Mouse (Mus musculus) hindbrain, embryonic 14.5 days (tissue): ENCODE measurements around the gene Anapc16. TPM values are rescaled to one million over a fixed set of nuclear protein-coding genes. Genes with fewer than 3 reads are reported as not detected.

Source experiments
- ATAC-seq: fragments of 200-750 bp; cut with Nextera tagmentation; 2 replicates; pipeline ENCODE4 v1.8.0; 2017; ENCODE audit warnings: moderate number of reproducible peaks, mild to moderate bottlenecking, moderate TSS enrichment, moderate library complexity; ENCODE audit not compliant: low FRiP score
- DNase-seq: peaks from one replicate; pipeline ENCODE4 v3.0.0-alpha.2; 2015; ENCODE audit warnings: low spot score
- H3K27ac ChIP-seq: fragments of 300-500 bp; sonication (generic); 2 replicates; pipeline ENCODE4 v1.5.1; 2014; ENCODE audit warnings: mild to moderate bottlenecking, moderate library complexity
- H3K27me3 ChIP-seq: fragments of 300-500 bp; sonication (generic); 2 replicates; pipeline ENCODE4 v1.6.1; 2014; ENCODE audit warnings: mild to moderate bottlenecking, low read length, mixed read lengths; ENCODE audit not compliant: control insufficient read depth, insufficient read depth
- H3K36me3 ChIP-seq: fragments of 300-500 bp; sonication (generic); replicated peaks from 2 replicates; pipeline ENCODE4 v1.6.1; 2014; ENCODE audit not compliant: control insufficient read depth, insufficient read depth
- H3K4me1 ChIP-seq: fragments of 300-500 bp; sonication (generic); replicated peaks from 2 replicates; pipeline ENCODE4 v1.6.1; 2014; ENCODE audit warnings: antibody characterized with exemption, low read length, mixed read lengths; ENCODE audit not compliant: control insufficient read depth, insufficient read depth
- H3K4me2 ChIP-seq: fragments of 300-500 bp; sonication (generic); replicated peaks from 2 replicates; pipeline ENCODE4 v1.6.1; 2014; ENCODE audit warnings: mild to moderate bottlenecking, moderate library complexity
- H3K4me3 ChIP-seq: fragments of 300-500 bp; sonication (generic); replicated peaks from 2 replicates; pipeline ENCODE4 v1.5.1; 2014; ENCODE audit warnings: mild to moderate bottlenecking, low read length
- H3K9ac ChIP-seq: fragments of 300-500 bp; sonication (generic); 2 replicates; pipeline ENCODE4 v1.6.1; 2014
- H3K9me3 ChIP-seq: fragments of 300-500 bp; sonication (generic); 2 replicates; pipeline ENCODE4 v1.6.1; 2016; ENCODE audit warnings: low read length; ENCODE audit not compliant: control insufficient read depth
- WGBS: fragments of 180-500 bp; shearing (Covaris S2); extraction: QIAGEN DNeasy Blood & Tissue Kit; methylation state at CpG from one replicate; pipeline ENCODE4 v1.1.7; 2014; 5-methylcytosine and 5-hydroxymethylcytosine counted together
- polyA plus RNA-seq: library from polyadenylated mRNA; unstranded; fragments of >200 nt; fragmentation: Nextera tagmentation; extraction: Ambion mirVana; gene quantifications from 2 replicates; pipeline ENCODE4 v1.2.1, GENCODE M21; 2014

Anapc16 gene
- polyA plus RNA-seq, 1 experiment from 2014 or later: 110 TPM

DNA sequence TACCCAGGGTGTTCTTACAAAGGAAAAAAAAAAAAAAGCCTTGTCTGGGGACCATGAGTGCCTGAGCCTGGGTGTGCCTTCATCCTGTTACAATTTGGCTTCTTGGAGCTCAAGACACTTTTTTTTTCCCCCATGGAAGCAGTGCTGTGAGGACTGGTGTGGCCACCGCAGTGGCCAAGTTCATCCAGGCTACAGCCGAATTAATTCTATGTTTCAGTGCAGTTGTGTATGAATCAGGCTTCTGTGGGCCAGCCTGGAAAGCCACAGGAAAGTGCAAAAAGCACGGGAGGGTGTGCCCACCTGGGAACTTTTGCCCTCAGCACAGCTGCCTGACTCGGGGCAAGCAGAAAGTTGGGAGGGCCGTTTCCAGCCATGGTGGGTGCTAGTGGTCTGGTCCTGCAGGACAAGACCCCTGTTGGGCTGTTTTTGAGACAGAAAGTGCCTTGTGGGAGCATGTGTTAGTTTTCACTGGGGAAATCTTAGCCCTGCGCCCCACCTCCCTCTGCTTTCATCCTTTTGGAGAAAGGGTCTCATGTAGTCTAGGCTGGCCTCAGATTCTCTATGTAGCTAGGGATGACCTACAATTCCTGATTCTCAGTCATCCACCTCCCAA is 32.4 kb downstream of the Anapc16 start:
- Histone ChIP-seq H3K27ac (peak overlapping the region; percentile 94), H3K4me2 (peak overlapping the region; percentile 56), H3K4me3 (peak overlapping the region; percentile 42), H3K9me3 (no peaks in the 10 kb centered on the region), H3K36me3 (no peaks in the 10 kb centered on the region), H3K4me1 (peaks cover 22% of the 10 kb centered on the region), H3K27me3 (no peaks in the 10 kb centered on the region), H3K9ac (peak overlapping the region; percentile 91)
- DNase-seq (no peak), ATAC-seq (no peak; the same call in 1 of the 2 replicates)
- WGBS: 21% methylated on average over 6 of the region's 6 CpGs

DNA sequence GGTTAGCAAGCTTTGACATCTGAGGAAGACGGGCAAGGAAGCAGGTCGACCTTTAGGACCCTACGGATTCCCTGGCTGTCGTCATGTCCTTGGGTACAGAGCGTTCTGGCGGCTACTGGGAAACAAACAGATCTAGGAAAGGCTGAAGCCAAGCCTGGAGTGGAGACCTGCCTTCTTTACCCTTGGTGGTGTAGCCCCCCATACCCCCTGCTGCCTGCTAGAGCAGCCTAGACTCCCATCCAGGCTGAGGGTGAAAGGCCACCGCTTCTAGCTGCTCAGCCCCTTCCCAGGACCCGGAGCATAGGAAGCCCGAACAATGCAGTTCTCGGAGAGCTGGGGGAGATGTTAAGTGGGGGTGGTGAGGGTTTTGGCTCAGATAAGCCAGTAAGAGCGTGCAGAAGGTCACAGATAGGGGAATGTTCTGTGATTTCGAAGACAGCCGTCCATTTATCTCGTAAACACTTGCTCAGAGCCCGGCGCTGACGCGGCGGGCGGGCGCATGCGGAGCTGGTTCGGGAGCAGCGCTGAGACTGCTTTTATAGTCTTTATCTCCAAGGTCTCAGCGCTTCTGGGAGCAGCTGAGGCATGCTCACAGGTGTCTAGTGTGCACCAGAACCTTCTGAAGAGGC is 33.0 kb downstream of the Anapc16 start:
- peak; percentile 68 for ATAC-seq
- WGBS: 1% methylated on average over 25 of the region's 25 CpGs
- peak overlapping the region; percentile 56 for H3K4me2 ChIP-seq

DNA sequence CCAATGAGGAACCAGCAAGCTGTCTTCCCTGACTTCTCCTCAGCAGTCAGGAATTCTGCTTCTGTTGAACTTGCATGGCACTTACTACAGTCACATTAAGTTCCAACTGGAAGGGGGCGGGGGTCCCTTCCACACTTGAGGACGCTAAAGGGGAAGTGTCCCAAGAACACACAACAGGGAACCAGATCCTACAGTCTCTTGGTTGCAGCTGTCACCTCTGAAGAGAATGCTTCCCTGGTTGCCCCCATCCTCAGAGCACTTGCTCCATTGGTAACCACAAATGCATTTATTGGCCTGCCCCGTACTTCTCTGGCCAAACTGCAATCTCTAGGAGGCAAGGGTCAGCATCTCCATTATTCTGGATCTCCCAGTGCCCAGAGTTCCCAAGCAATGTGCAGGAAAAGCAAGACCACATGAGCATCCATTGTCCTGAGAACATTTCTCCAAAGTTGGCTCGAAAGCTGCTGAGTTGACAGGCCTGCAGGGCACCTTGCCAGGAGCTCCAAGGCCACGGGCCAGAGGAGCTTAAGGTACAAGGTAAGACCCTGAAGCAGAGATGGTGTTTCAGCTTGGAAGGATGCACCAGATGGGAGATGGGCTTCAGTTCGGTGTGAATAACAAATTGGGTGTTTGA is 35.5 kb downstream of the Anapc16 start:
- H3K4me2 ChIP-seq: no peak overlapping the region
- WGBS: 86% methylated on average over 6 of the region's 6 CpGs
- no peaks in the 10 kb centered on the region for H3K36me3 ChIP-seq
- no peaks in the 10 kb centered on the region for H3K9me3 ChIP-seq
- no peaks in the 10 kb centered on the region for H3K27me3 ChIP-seq
- no peak for ATAC-seq
- H3K9ac ChIP-seq: no peak overlapping the region
- no peak overlapping the region for H3K27ac ChIP-seq
- no peak for DNase-seq
- peaks cover 25% of the 10 kb centered on the region for H3K4me1 ChIP-seq
- H3K4me3 ChIP-seq: no peak overlapping the region

More for the DNA sequence above, 33.0 kb downstream of the Anapc16 start:
- Histone ChIP-seq H3K27ac (peak overlapping the region; percentile 94), H3K36me3 (no peaks in the 10 kb centered on the region), H3K9ac (peak overlapping the region; percentile 91), H3K27me3 (no peaks in the 10 kb centered on the region), H3K9me3 (no peaks in the 10 kb centered on the region), H3K4me1 (peaks cover 28% of the 10 kb centered on the region), H3K4me3 (peak overlapping the region; percentile 42)
- peak; percentile 73 for DNase-seq

DNA sequence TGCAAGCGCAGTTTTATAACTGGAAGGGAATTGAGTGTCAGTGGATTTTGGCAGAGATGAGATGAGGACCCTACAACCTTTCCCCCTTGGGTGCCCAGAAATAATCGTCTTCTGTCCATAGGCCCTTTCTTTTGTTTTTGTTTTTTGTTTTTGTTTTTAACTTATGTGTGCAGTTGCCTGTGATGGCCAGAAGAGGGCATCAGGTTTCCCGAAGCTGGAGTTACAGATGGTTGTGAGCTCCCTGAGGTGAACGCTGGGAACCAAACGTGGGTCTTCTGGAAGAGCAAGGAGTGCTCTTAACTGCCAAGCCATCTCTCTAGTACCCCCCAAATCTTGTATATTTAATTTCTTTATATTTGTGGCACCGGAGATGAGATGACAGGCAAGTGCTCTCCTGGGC is 36.2 kb downstream of the Anapc16 start:
- H3K27me3 ChIP-seq: no peaks in the 10 kb centered on the region
- no peak overlapping the region for H3K27ac ChIP-seq
- peaks cover 25% of the 10 kb centered on the region for H3K4me1 ChIP-seq
- no peak for ATAC-seq
- H3K9me3 ChIP-seq: no peaks in the 10 kb centered on the region
- 93% methylated on average over 6 of the region's 6 CpGs for WGBS
- no peak overlapping the region for H3K4me2 ChIP-seq
- H3K36me3 ChIP-seq: no peaks in the 10 kb centered on the region
- DNase-seq: no peak
- H3K4me3 ChIP-seq: no peak overlapping the region
- H3K9ac ChIP-seq: no peak overlapping the region

DNA sequence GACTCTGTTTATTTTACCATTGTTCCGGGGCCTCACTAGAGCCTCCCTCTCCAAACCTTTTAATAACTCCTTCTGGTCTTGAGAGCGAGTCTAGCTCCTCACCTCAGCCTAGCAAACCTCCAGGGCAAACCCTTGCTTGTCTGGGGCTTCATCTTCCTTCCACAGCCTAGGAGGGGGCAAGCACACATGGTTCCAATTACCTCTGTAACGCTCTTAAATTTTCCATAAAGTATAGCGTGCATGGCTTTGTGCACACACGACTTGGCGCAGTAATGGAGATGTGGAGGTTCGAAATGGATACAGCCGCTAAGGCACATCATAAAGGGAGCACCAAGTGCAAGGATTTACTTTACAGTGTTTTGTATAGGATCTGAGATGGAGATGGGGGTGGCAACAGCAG is 37.1 kb downstream of the Anapc16 start:
- 79% methylated on average over 8 of the region's 8 CpGs for WGBS
- no peaks in the 10 kb centered on the region for H3K9me3 ChIP-seq
- no peaks in the 10 kb centered on the region for H3K27me3 ChIP-seq
- no peak overlapping the region for H3K27ac ChIP-seq
- H3K9ac ChIP-seq: no peak overlapping the region
- H3K36me3 ChIP-seq: no peaks in the 10 kb centered on the region
- ATAC-seq: no peak
- no peak overlapping the region for H3K4me3 ChIP-seq
- DNase-seq: no peak
- H3K4me2 ChIP-seq: no peak overlapping the region
- peaks cover 25% of the 10 kb centered on the region for H3K4me1 ChIP-seq

DNA sequence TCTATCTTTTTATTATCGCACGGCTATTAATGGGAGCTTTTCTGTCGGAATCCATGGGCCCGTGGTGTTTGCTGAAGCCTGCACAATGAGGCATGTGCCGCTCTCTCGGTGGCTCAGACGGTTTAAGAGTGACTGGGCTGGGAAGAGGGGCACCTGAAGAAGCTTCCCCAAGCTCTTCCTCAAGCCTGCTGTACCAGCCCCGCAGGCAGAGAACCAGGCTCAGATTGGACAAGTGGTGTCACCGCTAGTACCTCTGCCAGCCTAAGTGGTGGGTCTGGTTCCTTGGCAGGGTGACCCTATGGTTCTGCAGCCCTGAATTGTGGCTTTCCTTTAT is 37.6 kb downstream of the Anapc16 start:
- H3K4me2 ChIP-seq: peak overlapping the region; percentile 44; the same call in 1 of the 2 replicates
- WGBS: 37% methylated on average over 9 of the region's 9 CpGs
- peak overlapping the region; percentile 25; the same call in 1 of the 2 replicates for H3K9ac ChIP-seq
- no peaks in the 10 kb centered on the region for H3K27me3 ChIP-seq
- H3K4me1 ChIP-seq: peaks cover 21% of the 10 kb centered on the region
- no peaks in the 10 kb centered on the region for H3K36me3 ChIP-seq
- H3K4me3 ChIP-seq: no peak overlapping the region
- no peak for ATAC-seq
- peak overlapping the region; percentile 36; the same call in 1 of the 2 replicates for H3K27ac ChIP-seq
- DNase-seq: no peak
- no peaks in the 10 kb centered on the region for H3K9me3 ChIP-seq

DNA sequence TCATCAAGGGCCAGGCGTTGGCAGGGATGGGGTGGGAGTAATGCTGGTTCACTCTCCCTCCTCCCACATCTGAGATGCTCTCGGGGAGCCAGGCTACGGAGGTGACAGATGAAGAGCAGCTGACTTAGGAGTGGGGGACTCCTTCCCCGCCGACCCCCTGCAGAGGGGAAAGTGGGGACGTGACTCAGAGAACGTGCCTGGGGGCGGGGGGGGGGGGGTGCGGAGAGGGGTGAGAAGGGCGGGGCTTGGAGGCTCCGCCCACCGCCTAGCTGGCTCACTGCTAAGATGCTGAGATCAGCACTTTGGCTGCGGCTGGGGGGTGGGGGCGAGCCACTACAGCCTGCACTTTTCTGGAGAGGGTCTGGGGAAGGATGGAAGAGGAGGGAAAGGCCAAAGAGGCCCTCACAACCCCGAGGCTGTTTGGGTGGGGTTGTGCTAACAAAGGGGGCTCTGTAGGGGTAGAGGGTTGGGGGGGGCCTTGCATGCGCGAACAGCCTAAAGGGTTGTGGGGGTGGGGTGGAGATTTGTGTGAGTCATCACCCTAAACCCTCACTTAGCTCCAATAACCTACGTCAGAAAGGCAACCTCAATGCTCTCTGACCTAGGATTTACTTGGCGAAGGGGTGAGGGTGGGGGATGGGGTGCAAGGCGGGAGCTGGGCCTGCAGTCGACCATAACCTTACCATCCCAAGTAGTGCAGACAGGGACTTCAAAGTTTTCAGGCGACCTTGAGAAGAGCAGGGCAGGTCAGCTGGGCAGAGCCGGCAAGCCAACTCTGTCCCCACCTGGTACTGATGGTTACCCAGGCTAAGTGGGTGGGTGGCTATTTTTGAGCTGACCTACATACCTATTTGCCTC is 38.2 kb downstream of the Anapc16 start:
- Histone ChIP-seq H3K9ac (peak overlapping the region; percentile 25; the same call in 1 of the 2 replicates), H3K27ac (peak overlapping the region; percentile 36; the same call in 1 of the 2 replicates), H3K4me1 (peaks cover 18% of the 10 kb centered on the region), H3K27me3 (no peaks in the 10 kb centered on the region), H3K4me2 (peak overlapping the region; percentile 44), H3K36me3 (no peaks in the 10 kb centered on the region), H3K4me3 (peak overlapping the region; percentile 4; the same call in 1 of the 2 replicates), H3K9me3 (no peaks in the 10 kb centered on the region)
- ATAC-seq: peak; percentile 70
- DNase-seq: no peak
- WGBS: 6% methylated on average over 18 of the region's 23 CpGs

DNA sequence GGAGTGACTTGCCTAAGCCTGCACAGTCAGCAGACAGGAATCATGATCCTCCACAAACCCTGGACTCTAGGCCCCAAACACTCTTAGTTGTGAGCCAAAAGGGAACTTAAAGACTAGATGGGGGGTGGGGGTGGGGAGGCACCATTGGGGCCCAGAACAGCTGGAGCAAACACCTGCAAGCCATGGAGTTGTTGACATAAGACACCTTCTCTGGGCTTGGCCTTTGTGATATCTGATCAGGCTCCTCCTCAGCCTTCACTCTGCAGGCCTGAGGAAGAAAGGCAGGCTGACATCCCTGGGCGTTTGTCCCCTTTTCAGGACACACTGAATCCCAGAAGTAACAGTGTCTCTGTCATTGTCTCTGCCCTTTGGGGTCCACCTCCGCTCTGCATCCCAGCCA is 39.3 kb downstream of the Anapc16 start:
- Histone ChIP-seq H3K9ac (no peak overlapping the region), H3K27ac (no peak overlapping the region), H3K9me3 (no peaks in the 10 kb centered on the region), H3K4me1 (peaks cover 24% of the 10 kb centered on the region), H3K36me3 (no peaks in the 10 kb centered on the region), H3K27me3 (no peaks in the 10 kb centered on the region), H3K4me2 (no peak overlapping the region), H3K4me3 (no peak overlapping the region)
- ATAC-seq: no peak
- DNase-seq: no peak
- WGBS: 49% methylated on average over 2 of the region's 2 CpGs

DNA sequence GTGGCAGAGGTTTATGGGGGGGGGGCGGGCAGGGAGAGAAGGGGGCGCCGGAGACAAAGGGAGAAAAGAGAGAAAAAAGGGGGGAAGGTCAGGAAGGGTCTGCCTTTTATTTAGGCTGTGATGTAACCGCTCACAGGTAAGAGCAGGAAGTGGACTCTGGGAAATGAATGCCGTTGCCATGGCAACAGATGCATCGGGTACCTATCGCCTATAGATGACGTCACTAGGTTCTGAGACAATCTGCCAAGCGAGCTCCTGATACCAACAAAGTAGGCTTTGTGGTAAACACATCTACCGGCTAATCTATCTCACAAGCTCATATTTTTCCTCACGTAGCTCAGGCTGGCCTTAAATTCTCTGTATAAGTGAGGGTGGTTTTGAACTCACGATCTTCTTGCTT is 43.4 kb downstream of the Anapc16 start:
- no peaks in the 10 kb centered on the region for H3K9me3 ChIP-seq
- ATAC-seq (no peak), DNase-seq (no peak)
- H3K4me1 ChIP-seq: peaks cover 35% of the 10 kb centered on the region
- WGBS: 71% methylated on average over 12 of the region's 12 CpGs
- H3K36me3 ChIP-seq: no peaks in the 10 kb centered on the region
- no peaks in the 10 kb centered on the region for H3K27me3 ChIP-seq
- H3K9ac ChIP-seq: no peak overlapping the region
- no peak overlapping the region for H3K4me3 ChIP-seq
- H3K4me2 ChIP-seq: no peak overlapping the region
- no peak overlapping the region; the same call in 1 of the 2 replicates for H3K27ac ChIP-seq
